Mouse (Mus musculus): ENCODE measurements around the gene Tmco4.

Tmco4 gene

GRCm38 (mm10) chr4:139090303-139090940, 117.7 kb downstream of the Tmco4 start:
- intact Hi-C loops (cut with DNase I): no loop called here

- intact Hi-C loops (cut with DNase I): no loop called here
Measured at GRCm38 (mm10) chr4:139091066-139091465, 118.4 kb downstream of the Tmco4 start.

- intact Hi-C loops (cut with DNase I): no loop called here
Measured at GRCm38 (mm10) chr4:139091478-139092355, 119.0 kb downstream of the Tmco4 start.

DNA sequence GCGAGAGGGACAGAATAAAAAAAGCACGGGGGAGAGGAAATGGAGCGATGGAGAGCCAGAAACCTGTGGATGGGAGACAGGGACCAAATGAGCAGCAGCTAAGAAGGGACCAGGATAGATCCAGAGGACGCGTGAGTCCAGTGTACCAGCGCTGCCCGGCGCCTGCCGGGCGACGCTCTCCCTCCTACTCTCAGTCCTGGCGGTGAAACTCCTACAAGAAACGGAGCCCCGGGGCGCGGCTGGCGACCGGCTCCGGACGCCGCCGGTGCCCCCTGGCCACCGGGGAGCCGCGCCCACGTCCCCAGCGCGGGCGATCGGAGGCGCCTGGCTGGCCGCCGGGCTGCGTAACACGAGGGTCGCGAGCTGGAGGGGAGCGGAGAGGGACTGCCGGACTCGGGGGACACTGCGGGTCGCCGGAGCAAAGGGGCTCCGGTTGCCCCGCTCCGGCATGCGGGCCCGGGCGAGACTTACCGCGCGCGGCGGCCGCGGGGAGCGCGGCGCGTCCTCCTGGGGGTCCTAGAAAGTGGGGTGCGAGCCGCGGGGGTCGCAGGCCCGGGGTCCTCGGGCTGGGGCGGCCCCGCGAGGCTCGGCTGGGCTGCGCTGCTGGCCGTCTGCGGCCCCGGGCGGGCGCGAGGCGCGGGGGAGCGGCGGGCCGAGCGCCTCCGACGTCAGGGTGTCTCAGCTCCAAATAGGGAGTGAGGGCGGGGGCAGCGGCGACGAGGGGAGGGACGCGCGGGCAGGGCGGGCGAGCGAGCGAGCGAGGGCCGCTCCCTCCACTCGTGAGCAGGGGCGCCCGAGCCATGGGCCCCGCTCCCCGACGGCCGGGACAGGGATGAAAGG, 119.9 kb downstream of the Tmco4 start, which contains the start of gene Nbl1:
Nbl1 (minus strand) TSS at position 638 of the 840 bp plus-strand sequence.
- intact Hi-C loops (cut with DNase I): no loop called here

DNA sequence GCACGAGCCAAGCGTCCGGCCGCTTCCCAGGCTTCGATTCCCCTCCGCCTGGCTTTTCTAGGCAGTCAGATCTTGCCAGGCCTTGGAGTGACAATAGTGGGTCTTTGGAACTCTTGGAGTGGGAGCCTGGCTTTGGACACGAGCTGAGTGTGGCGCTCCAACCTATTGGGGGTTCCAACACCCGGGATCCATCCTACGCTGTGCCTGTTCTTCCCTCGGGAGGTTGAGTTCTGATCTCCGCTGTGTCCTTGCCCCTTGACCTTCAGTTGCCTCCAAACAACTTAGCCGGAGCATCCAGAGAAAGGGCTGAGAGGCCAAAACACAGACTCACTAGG, 120.5 kb downstream of the Tmco4 start:
- intact Hi-C loops (cut with DNase I): no loop called here

- intact Hi-C loops (cut with DNase I): no loop called here
Measured at GRCm38 (mm10) chr4:139095406-139095805, 122.7 kb downstream of the Tmco4 start.

DNA sequence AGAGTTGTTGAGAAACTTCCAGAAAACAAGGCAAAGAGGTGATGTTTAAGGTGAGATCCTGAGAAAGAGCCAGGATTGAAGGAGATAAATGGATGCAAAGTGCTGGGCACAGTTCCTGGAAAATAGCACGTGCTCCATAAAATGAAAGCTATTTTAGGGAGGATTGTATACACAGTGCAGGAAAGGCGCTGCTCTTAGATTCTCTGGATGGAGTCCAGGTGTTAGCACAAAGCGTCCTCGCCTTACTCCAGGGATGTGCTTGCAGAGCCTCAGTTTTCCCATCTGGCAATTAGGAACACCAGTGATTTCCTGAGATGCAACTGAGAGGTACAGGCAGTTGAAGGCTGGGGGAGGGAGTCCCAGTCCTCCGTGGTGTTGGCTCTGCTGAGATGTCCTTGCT, 123.5 kb downstream of the Tmco4 start:
- intact Hi-C loops (cut with DNase I): no loop called here

- intact Hi-C loops (cut with DNase I): no loop called here
Measured at GRCm38 (mm10) chr4:139100326-139100725, 127.6 kb downstream of the Tmco4 start.

GRCm38 (mm10) chr4:139101546-139101945, 128.9 kb downstream of the Tmco4 start:
- intact Hi-C loops (cut with DNase I): no loop called here

DNA sequence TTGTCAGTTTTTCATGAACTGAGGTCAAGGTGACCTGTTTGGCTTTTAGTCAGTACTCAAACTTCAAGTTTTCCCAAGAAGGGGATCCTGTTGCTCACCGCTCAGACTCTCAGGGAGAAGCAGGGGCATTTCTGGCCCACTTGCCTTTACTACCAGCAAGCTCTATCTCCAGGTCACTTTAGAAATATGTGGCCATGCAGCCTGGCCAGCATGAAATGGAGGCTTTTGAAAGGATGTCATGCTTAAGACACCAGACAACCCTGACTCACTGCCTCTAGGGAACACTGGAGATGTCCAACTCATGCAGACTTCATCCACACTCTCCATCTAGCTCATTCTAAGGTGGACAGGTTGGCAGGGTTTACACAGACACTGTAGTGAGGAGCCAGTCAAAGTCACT, 132.8 kb downstream of the Tmco4 start:
- intact Hi-C loops (cut with DNase I): no loop called here
